Mouse (Mus musculus) lung, postnatal 0 days (tissue): ENCODE measurements around the gene Xpo5.

Experiments used
- CTCF ChIP-seq: IDR thresholded peaks from 2 replicates; pipeline ENCODE4 v1.5.1; 2016; ENCODE audit warnings: antibody characterized with exemption, mild to moderate bottlenecking
- EP300 ChIP-seq: IDR thresholded peaks from 2 replicates; pipeline ENCODE4 v1.6.1; 2016; ENCODE audit warnings: antibody characterized with exemption, mild to moderate bottlenecking, control low read depth

DNA sequence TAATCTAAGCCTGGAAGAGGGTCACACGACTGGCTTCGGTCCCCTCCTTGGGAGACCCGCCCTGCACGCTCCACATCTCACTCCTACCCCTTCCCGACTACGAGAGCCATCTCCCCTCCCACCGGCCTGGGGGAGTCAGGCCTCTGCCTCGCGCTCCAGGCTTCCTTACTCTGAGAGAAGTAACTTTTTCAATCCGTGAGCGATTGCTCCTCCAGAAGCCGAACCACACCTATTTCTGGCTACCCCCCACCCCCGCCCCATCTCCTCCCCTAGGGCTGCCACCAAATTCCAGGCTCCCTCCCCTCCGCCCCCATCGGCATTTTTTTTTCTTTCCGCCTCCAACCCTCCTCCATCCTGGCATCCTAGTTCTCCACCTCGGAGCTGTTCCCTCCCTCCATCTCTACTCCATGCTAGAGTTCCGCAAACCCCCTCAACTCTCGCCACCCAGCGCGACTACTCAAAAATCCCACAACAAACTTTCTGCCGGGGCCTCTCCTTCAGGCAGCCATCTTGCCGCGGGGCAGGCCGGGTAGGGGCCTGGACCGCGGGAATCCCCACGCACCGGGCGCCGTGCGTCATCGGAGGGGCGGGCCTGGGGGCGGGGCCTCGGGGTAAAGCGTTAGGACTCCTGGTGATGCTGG is 80.0 kb downstream of the Xpo5 start, which contains the start of gene Tjap1:
- TF ChIP-seq CTCF: no peak
- no peak for TF ChIP-seq EP300
